Mouse (Mus musculus) embryonic facial prominence, embryonic 10.5 days (tissue): ENCODE results near the gene Lyrm7. TPM values are rescaled to one million over a fixed set of nuclear protein-coding genes. Genes with fewer than 3 reads are reported as not detected.

ENCODE experiments used
- DNase-seq: peaks from one replicate; pipeline ENCODE4 v3.0.0-alpha.2; 2017; ENCODE audit warnings: low spot score
- H3K27ac ChIP-seq: fragments of 300-500 bp; sonication (generic); replicated peaks from 2 replicates; pipeline ENCODE4 v1.5.1; 2016; ENCODE audit warnings: mild to moderate bottlenecking
- H3K27me3 ChIP-seq: fragments of 300-500 bp; sonication (generic); replicated peaks from 2 replicates; pipeline ENCODE4 v1.6.1; 2016; ENCODE audit warnings: low read depth, mild to moderate bottlenecking; ENCODE audit not compliant: poor library complexity, severe bottlenecking
- H3K36me3 ChIP-seq: fragments of 300-500 bp; sonication (generic); replicated peaks from 2 replicates; pipeline ENCODE4 v1.6.1; 2016; ENCODE audit warnings: mild to moderate bottlenecking, moderate library complexity
- H3K4me1 ChIP-seq: fragments of 300-500 bp; sonication (generic); 2 replicates; pipeline ENCODE4 v1.6.1; 2016
- H3K4me3 ChIP-seq: fragments of 300-500 bp; sonication (generic); 2 replicates; pipeline ENCODE4 v1.5.1; 2016; ENCODE audit warnings: mild to moderate bottlenecking, moderate library complexity
- H3K9me3 ChIP-seq: fragments of 300-500 bp; sonication (generic); 2 replicates; pipeline ENCODE4 v1.6.1; 2016; ENCODE audit warnings: mild to moderate bottlenecking
- WGBS: fragments of 180-500 bp; shearing (Covaris S2); methylation state at CpG from one replicate; pipeline ENCODE4 v1.1.7; 2016; 5-methylcytosine and 5-hydroxymethylcytosine counted together
- polyA plus RNA-seq: library from polyadenylated mRNA; unstranded; fragments of >200 nt; fragmentation: Nextera tagmentation; extraction: Ambion mirVana; gene quantifications from 2 replicates; pipeline ENCODE4 v1.2.1, GENCODE M21; 2016

Lyrm7 gene
- polyA plus RNA-seq, result 6.7 and 6.9 TPM in 2 replicates

GRCm38 (mm10) chr11:54860256-54861038, at the start of gene Lyrm7:
Gene Lyrm7, minus strand, starts transcription at chr11:54860916.
- peak; percentile 96 for DNase-seq
- H3K4me1 ChIP-seq, result peaks cover 15% of the 10 kb centered on the region
- H3K4me3 ChIP-seq, result peak within 1 kb of the TSS; percentile 81
- no peaks in the 10 kb centered on the region for H3K36me3 ChIP-seq
- H3K9me3 ChIP-seq, result no peaks in the 10 kb centered on the region
- peak within 1 kb of the TSS; percentile 95 for H3K27ac ChIP-seq
- under 1% methylated on average over 42 of the region's 42 CpGs for WGBS
- no peaks in the 10 kb centered on the region for H3K27me3 ChIP-seq

DNA sequence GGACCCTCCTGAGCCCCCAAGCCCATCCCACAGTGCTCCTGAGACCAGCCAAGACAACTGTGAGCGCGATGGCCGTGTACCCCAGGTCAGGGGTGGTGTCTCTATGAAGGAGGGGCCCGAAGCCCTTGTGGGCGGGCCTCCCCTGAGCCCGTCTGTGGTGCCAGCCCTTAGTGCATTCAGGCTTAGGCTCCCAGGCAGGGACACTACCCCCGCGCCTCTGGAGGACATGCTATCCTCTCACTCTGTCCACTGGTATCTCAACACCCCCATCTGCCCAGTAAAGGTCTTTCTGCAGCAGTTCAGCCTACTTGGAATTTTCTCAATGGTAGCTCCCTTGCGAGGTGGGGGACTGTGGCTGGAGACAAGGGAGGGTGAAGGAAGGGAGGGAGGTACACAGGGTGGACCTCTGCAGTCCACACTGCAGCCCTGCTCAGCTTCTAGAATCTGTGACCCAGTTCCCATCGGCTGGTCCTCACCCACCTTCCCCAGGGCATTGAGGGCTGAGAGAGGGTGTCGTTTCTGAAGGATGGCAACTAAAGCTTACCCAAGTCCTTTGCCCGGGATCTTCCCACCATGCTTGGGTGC, 49.5 kb upstream of the Lyrm7 start:
- Histone ChIP-seq H3K4me3 (no peak overlapping the region), H3K36me3 (peaks cover 59% of the 10 kb centered on the region), H3K27ac (no peak overlapping the region), H3K27me3 (no peaks in the 10 kb centered on the region), H3K9me3 (no peaks in the 10 kb centered on the region), H3K4me1 (no peaks in the 10 kb centered on the region)
- no peak for DNase-seq
- WGBS, result 85% methylated on average over 12 of the region's 12 CpGs

DNA sequence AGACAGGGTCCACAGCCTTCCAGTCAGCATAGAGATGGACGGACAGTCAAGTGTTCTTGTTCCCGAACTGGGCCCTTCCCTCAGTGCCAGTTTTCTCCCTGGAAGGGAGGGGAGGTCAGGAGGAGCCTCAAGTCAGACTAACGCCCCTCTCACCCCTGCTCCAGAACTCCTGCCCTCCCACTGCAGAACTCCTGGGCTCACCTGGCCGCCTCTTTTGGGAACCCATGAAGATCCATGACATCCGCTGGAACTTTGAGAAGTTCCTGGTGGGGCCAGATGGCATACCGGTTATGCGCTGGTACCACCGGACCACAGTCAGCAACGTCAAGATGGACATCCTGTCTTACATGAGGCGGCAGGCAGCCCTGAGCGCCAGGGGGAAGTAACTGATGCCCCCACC, 48.6 kb upstream of the Lyrm7 start:
- no peak for DNase-seq
- H3K27ac ChIP-seq, result no peak overlapping the region
- H3K36me3 ChIP-seq, result peaks cover 52% of the 10 kb centered on the region
- no peak overlapping the region for H3K4me3 ChIP-seq
- peaks cover 7% of the 10 kb centered on the region for H3K4me1 ChIP-seq
- H3K27me3 ChIP-seq, result no peaks in the 10 kb centered on the region
- WGBS, result 91% methylated on average over 11 of the region's 11 CpGs
- H3K9me3 ChIP-seq, result no peaks in the 10 kb centered on the region

GRCm38 (mm10) chr11:54907259-54907658, 46.5 kb upstream of the Lyrm7 start:
- Histone ChIP-seq H3K9me3 (no peaks in the 10 kb centered on the region), H3K27me3 (0 out of 2 replicates have a peak, but pooled peaks cover 9% of the 10 kb centered on the region), H3K36me3 (peaks cover 43% of the 10 kb centered on the region), H3K27ac (no peak overlapping the region), H3K4me3 (no peak overlapping the region), H3K4me1 (peaks cover 27% of the 10 kb centered on the region)
- DNase-seq, result no peak
- 93% methylated on average over 5 of the region's 5 CpGs for WGBS

GRCm38 (mm10) chr11:54906466-54906865, 45.8 kb upstream of the Lyrm7 start:
- WGBS, result 82% methylated on average over 4 of the region's 4 CpGs
- H3K27ac ChIP-seq, result no peak overlapping the region
- peaks cover 28% of the 10 kb centered on the region for H3K4me1 ChIP-seq
- peaks cover 9% of the 10 kb centered on the region; the same call in 1 of the 2 replicates for H3K27me3 ChIP-seq
- DNase-seq, result no peak
- no peak overlapping the region for H3K4me3 ChIP-seq
- no peaks in the 10 kb centered on the region for H3K9me3 ChIP-seq
- H3K36me3 ChIP-seq, result peaks cover 36% of the 10 kb centered on the region

GRCm38 (mm10) chr11:54905931-54906330, 45.2 kb upstream of the Lyrm7 start:
- H3K4me1 ChIP-seq, result peaks cover 28% of the 10 kb centered on the region
- H3K27me3 ChIP-seq, result peaks cover 9% of the 10 kb centered on the region; the same call in 1 of the 2 replicates
- no peak for DNase-seq
- WGBS, result 63% methylated on average over 4 of the region's 4 CpGs
- peaks cover 31% of the 10 kb centered on the region for H3K36me3 ChIP-seq
- no peak overlapping the region for H3K27ac ChIP-seq
- no peak overlapping the region for H3K4me3 ChIP-seq
- no peaks in the 10 kb centered on the region for H3K9me3 ChIP-seq

DNA sequence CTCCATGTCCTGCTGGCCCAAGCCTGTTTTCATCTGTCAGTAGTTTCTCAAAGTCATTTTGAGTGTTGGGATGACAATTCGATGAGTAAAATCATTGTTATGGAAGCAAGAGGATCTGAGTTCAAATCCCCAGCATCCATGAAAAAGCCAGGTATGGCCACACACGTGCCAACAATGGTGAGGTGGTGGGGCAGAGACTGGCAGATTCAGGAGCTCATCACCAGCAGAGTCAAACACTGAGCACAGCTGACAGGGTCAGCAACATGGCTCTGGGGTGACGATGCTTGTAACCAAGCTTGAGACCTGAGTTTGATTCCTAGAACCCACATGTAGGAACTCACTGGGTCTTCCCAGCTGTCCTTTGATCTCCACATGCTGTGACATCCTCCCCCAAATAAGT, 44.4 kb upstream of the Lyrm7 start:
- no peak for DNase-seq
- Histone ChIP-seq H3K9me3 (no peaks in the 10 kb centered on the region), H3K27ac (no peak overlapping the region), H3K4me3 (no peak overlapping the region), H3K27me3 (peaks cover 9% of the 10 kb centered on the region; the same call in 1 of the 2 replicates), H3K36me3 (peaks cover 22% of the 10 kb centered on the region), H3K4me1 (peaks cover 28% of the 10 kb centered on the region)
- 86% methylated on average over 3 of the region's 3 CpGs for WGBS

- Histone ChIP-seq H3K27ac (no peak overlapping the region), H3K36me3 (peaks cover 13% of the 10 kb centered on the region), H3K27me3 (peaks cover 9% of the 10 kb centered on the region; the same call in 1 of the 2 replicates), H3K4me1 (peaks cover 28% of the 10 kb centered on the region), H3K9me3 (no peaks in the 10 kb centered on the region), H3K4me3 (peak overlapping the region; percentile 71)
- no peak for DNase-seq
- WGBS, result 60% methylated on average over 4 of the region's 4 CpGs
These were observed 43.4 kb upstream of the Lyrm7 start for GRCm38 (mm10) chr11:54903940-54904706.

DNA sequence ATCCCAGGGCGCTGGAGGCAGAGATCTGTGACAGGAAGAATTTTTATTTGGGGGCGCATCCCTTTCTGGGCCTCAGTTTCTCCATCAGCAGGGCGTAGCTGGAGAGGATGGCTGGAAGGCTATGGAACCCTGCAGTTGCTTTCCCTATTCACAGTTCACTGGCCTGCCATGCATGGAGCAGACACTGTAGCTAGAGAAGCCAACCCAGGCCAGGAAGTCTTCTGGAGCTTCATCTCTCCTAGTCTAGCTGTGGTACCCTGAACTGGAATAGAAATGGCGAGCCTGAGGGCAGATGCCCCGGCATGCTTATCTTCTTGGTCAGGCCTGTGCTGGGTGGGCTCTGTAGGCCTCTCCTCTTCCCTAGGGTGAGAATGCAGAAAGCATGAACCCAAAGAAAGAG, 42.6 kb upstream of the Lyrm7 start:
- 74% methylated on average over 5 of the region's 5 CpGs for WGBS
- Histone ChIP-seq H3K4me1 (peaks cover 28% of the 10 kb centered on the region), H3K36me3 (peaks cover 5% of the 10 kb centered on the region), H3K4me3 (peak overlapping the region; percentile 71), H3K27ac (no peak overlapping the region), H3K9me3 (no peaks in the 10 kb centered on the region), H3K27me3 (peaks cover 9% of the 10 kb centered on the region; the same call in 1 of the 2 replicates)
- DNase-seq, result no peak

DNA sequence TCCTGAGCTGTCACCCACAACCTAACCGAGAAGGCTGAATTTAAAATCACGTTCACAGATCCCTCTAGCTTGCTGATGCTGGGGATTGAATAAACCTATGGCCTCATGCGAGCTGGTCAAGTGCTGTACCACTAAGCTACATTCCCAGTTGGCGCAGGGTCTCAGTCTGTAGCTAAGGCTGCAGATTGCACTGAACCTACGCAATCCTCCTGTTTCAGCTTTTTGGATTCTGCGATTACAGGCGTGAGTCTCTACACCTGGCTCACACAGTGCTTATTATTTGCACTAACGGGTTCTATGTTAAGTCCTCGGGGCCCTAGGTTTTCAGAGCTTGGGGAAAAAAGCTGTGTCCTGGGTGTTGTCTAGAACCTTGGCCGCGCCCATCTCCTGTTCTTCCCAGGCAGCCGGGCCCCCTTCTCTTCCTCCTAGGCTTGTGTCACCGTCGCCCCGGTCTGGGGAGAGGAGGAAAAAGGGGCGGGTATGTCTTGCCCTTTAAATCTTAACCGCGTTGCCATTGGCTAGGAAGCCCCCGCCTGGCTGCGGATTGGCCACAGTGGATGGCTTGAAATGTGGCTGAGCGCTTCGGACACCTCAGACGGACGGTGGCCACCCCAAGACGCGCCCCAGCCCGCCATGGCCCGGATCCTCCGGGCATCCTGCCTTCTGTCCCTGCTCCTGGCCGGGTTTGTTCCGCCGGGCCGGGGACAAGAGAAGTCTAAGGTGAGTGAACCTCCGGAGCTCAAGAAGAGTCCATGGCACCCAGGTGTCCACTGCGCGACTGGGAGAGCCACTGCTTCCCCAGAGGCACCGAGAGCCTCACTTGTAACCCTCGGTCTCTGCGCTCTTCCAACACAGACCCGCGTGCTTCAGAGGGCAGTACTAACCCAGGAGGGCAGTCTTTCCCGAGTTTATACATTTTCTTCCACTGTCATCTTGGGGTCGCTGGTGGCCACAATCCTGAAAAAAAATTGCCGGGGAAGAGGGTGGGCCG, 41.9 kb upstream of the Lyrm7 start, which contains the start of gene Gpx3:
TSS of gene Gpx3 (plus strand) at position 121 of the 991 bp plus-strand sequence.
- H3K27me3 ChIP-seq, result peaks cover 9% of the 10 kb centered on the region; the same call in 1 of the 2 replicates
- DNase-seq, result peak; percentile 85
- peaks cover 29% of the 10 kb centered on the region for H3K4me1 ChIP-seq
- 17% methylated on average over 45 of the region's 45 CpGs for WGBS
- H3K36me3 ChIP-seq, result no peaks in the 10 kb centered on the region
- H3K9me3 ChIP-seq, result no peaks in the 10 kb centered on the region
- peak within 1 kb of the TSS; percentile 71 for H3K4me3 ChIP-seq
- peak within 1 kb of the TSS; percentile 71 for H3K27ac ChIP-seq

DNA sequence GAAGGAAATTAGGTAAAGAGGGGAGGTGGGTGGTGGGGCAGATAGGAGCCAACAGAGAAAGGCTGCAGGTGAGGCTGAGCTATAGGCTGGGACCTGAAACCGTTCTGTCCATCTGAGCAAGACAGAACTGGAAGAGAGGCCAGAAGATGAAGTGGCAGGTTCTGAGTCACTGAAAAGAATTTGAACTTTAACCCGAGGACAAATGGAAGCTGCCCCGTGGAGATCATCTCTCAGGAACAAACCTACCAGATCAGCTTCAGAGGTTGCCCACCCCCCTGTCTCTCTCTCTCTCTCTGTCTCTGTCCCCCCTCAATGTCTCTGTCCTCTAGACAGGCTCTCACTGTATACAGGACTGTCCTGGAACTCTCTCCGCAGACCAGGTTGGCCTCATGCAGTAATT, 38.9 kb upstream of the Lyrm7 start:
- Histone ChIP-seq H3K4me3 (no peak overlapping the region), H3K27me3 (peaks cover 9% of the 10 kb centered on the region; the same call in 1 of the 2 replicates), H3K9me3 (no peaks in the 10 kb centered on the region), H3K27ac (no peak overlapping the region), H3K4me1 (peaks cover 28% of the 10 kb centered on the region), H3K36me3 (no peaks in the 10 kb centered on the region)
- no peak for DNase-seq
- 75% methylated on average over 4 of the region's 4 CpGs for WGBS
